Mouse (Mus musculus): Measurements from ENCODE around the gene Ulk4. TPM values are rescaled to one million over a fixed set of nuclear protein-coding genes. Genes with fewer than 3 reads are reported as not detected.

Gene Ulk4
- polyA plus RNA-seq, 1 experiment from 2014 or later = 166 TPM

DNA sequence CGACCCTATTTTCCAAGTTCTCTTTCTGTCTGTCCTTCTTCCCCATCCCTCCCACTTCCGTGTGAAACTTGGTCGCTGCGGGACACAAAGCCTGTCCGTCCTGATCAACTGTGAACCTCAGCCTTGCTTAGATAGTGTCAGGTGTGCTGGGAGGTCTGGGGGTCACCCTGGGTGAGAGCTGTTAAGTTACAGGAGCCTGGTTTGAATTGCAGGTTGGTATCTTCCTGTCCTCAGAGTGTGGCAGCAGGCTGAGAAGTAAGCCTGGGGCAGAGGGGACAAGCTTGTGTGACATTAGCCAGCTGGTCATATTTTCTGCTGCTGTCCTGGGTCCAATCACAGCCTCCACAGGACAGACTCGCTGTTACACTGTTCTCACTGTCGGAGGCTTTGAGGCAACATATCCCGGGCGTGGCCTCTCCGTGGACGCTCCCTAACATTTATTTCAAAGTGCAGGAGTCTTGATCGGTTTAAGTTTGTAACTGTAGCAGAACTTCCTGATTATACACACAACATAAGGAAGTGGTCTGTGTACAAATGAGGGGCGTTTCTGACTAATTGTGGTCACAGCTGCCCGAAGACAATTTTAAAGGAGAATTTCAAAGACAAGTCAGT is 37.6 kb upstream of the Ulk4 start:
- H3K36me3 ChIP-seq (ENCODE audit: control insufficient read depth, insufficient read depth, low read length) = peaks cover 4% of the 10 kb centered on the region; the same call in 1 of the 2 replicates
- ATAC-seq (ENCODE audit: low FRiP score, low TSS enrichment) = peak; percentile 65
- peaks cover 28% of the 10 kb centered on the region for H3K4me1 ChIP-seq (ENCODE audit: control insufficient read depth, insufficient read depth, low read length)
- peak overlapping the region; percentile 28 for H3K4me3 ChIP-seq (ENCODE audit: low read length)
- H3K4me2 ChIP-seq (replicated peaks; ENCODE audit: low read depth, low read length) = peak overlapping the region; percentile 55
- H3K27me3 ChIP-seq (ENCODE audit: control insufficient read depth, insufficient read depth, low read length) = no peaks in the 10 kb centered on the region
- peak overlapping the region; percentile 84 for H3K27ac ChIP-seq (ENCODE audit: low read depth, low read length)
- peak overlapping the region; percentile 29; the same call in 1 of the 2 replicates for H3K9ac ChIP-seq (ENCODE audit: low read depth, low read length)
- H3K9me3 ChIP-seq (ENCODE audit: control insufficient read depth, low read length) = peaks cover 2% of the 10 kb centered on the region; the same call in 1 of the 2 replicates
- WGBS = 8% methylated on average over 14 of the region's 14 CpGs

DNA sequence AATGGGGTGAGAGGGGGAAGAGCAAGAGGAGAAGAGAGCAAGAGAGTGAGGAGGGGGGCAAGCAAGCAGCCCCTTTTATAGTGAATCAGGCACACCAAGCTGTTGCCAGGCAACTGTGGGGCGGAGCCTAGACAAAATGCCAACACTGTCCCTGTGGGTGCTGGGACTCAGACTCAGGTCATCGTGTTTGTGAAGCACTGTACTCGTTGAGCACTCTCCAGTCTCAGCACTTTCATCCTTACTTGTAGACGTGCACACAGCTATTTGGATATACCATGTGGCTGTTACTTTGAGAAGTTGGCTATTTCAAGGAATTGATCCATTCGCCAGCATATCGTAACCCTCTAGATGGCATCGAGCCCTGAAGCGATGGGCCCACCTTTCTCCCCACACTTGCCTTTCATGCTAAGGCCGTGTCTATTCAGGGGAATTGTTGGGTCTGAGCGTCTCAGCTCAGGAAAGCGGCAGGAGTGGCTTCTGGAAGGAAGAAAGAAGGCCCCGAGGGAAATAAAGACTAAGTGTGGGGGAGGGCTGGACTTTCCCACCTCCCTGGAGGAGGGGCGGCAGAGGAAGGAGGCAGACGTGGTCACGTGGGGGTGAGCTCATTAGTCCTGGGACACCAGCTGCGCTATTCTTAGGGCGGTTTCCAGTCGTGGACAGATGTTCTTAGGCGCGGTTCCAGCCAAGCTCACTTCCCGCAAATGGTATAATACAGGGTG is 36.8 kb upstream of the Ulk4 start:
- peak; percentile 85 for ATAC-seq (ENCODE audit: low FRiP score, low TSS enrichment)
- H3K4me1 ChIP-seq (ENCODE audit: control insufficient read depth, insufficient read depth, low read length) = peaks cover 25% of the 10 kb centered on the region
- H3K36me3 ChIP-seq (ENCODE audit: control insufficient read depth, insufficient read depth, low read length) = peaks cover 4% of the 10 kb centered on the region; the same call in 1 of the 2 replicates
- peak overlapping the region; percentile 28 for H3K4me3 ChIP-seq (ENCODE audit: low read length)
- H3K4me2 ChIP-seq (replicated peaks; ENCODE audit: low read depth, low read length) = peak overlapping the region; percentile 55
- WGBS = 1% methylated on average over 21 of the region's 21 CpGs
- peak overlapping the region; percentile 84 for H3K27ac ChIP-seq (ENCODE audit: low read depth, low read length)
- no peak overlapping the region; the same call in 1 of the 2 replicates for H3K9ac ChIP-seq (ENCODE audit: low read depth, low read length)
- peaks cover 2% of the 10 kb centered on the region; the same call in 1 of the 2 replicates for H3K9me3 ChIP-seq (ENCODE audit: control insufficient read depth, low read length)
- H3K27me3 ChIP-seq (ENCODE audit: control insufficient read depth, insufficient read depth, low read length) = no peaks in the 10 kb centered on the region

DNA sequence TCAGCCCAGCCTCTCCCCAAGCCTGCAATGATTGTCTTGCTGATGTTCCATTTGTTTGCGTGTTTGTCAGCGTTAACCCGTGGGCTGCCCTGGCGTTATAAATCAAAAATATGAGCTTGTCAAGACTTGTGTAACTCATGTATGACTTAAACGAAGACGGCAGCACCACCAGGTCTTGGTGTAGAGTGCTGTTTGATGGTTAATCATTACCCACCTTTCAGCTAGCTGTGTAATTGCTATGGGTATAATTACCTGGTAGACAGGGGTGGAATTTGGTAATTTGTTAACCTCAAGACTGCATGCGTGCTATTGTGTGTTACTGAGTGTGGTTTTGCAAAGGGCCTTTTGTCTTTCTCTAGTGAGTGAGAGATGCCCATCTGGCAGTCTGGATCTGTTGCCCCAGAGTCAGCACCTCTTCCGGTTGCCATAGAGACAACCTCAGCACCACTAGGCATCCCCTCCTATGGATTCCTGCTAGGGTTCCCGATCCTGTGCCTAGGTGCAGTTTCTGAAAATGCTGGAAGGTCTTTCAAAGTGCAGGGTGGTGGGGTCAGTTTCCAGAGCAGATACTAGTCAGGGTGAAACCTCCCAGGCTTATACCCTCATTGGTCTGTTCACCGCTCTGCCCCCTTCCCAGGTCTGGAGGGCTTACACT is 35.4 kb upstream of the Ulk4 start:
- 40% methylated on average over 10 of the region's 10 CpGs for WGBS
- no peak overlapping the region for H3K9ac ChIP-seq (ENCODE audit: low read depth, low read length)
- no peak overlapping the region; the same call in 1 of the 2 replicates for H3K27ac ChIP-seq (ENCODE audit: low read depth, low read length)
- H3K36me3 ChIP-seq (ENCODE audit: control insufficient read depth, insufficient read depth, low read length) = no peaks in the 10 kb centered on the region
- peaks cover 25% of the 10 kb centered on the region for H3K4me1 ChIP-seq (ENCODE audit: control insufficient read depth, insufficient read depth, low read length)
- H3K4me3 ChIP-seq (ENCODE audit: low read length) = no peak overlapping the region
- no peak overlapping the region for H3K4me2 ChIP-seq (replicated peaks; ENCODE audit: low read depth, low read length)
- no peak for ATAC-seq (ENCODE audit: low FRiP score, low TSS enrichment)
- no peaks in the 10 kb centered on the region for H3K27me3 ChIP-seq (ENCODE audit: control insufficient read depth, insufficient read depth, low read length)
- no peaks in the 10 kb centered on the region for H3K9me3 ChIP-seq (ENCODE audit: control insufficient read depth, low read length)

DNA sequence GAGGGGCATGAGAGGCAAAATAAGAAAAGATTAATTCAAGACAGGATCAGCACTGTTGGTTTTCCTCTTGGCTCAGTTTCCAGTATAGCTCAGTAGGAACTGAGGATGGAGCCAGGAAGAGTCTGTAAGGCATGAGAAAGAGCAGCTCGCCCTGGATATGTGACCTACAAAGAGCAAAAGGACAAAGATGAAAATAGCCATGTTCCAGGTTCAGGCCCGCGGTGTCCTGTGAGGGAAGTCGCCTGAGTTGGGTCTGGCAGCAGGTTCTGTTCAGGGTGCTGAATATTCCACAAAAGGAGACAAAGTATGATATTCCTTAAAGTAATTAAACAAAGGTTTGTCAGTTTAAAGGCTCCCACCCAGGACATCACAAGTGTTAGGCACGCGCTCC is 34.8 kb upstream of the Ulk4 start:
- no peak for ATAC-seq (ENCODE audit: low FRiP score, low TSS enrichment)
- no peak overlapping the region for H3K4me2 ChIP-seq (replicated peaks; ENCODE audit: low read depth, low read length)
- H3K9me3 ChIP-seq (ENCODE audit: control insufficient read depth, low read length) = no peaks in the 10 kb centered on the region
- H3K36me3 ChIP-seq (ENCODE audit: control insufficient read depth, insufficient read depth, low read length) = no peaks in the 10 kb centered on the region
- H3K27ac ChIP-seq (ENCODE audit: low read depth, low read length) = no peak overlapping the region; the same call in 1 of the 2 replicates
- no peak overlapping the region for H3K4me3 ChIP-seq (ENCODE audit: low read length)
- H3K4me1 ChIP-seq (ENCODE audit: control insufficient read depth, insufficient read depth, low read length) = peaks cover 25% of the 10 kb centered on the region
- WGBS = 67% methylated on average over 6 of the region's 6 CpGs
- no peak overlapping the region for H3K9ac ChIP-seq (ENCODE audit: low read depth, low read length)
- no peaks in the 10 kb centered on the region for H3K27me3 ChIP-seq (ENCODE audit: control insufficient read depth, insufficient read depth, low read length)

DNA sequence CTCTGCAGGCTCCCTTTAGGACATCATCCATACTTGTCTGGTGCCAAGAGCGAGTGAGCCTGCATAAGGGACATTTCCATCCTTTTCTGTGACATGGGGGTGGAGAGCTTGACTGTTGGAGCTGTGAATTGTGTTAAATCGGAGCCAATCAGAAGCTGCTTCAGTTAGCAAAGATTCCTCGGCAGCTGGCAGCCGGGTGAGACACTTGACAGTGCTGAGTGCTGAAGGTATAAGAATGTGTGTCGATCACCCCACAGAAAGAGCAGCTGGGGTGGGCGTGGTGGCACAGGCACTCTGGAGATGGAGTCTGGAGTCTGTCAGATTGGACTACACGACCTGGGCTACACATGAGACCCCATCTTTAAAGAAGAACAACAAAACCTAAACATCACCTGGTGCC is 33.5 kb upstream of the Ulk4 start:
- peaks cover 25% of the 10 kb centered on the region for H3K4me1 ChIP-seq (ENCODE audit: control insufficient read depth, insufficient read depth, low read length)
- H3K27ac ChIP-seq (ENCODE audit: low read depth, low read length) = no peak overlapping the region
- H3K4me2 ChIP-seq (replicated peaks; ENCODE audit: low read depth, low read length) = no peak overlapping the region
- no peak overlapping the region for H3K9ac ChIP-seq (ENCODE audit: low read depth, low read length)
- H3K27me3 ChIP-seq (ENCODE audit: control insufficient read depth, insufficient read depth, low read length) = no peaks in the 10 kb centered on the region
- H3K4me3 ChIP-seq (ENCODE audit: low read length) = no peak overlapping the region
- ATAC-seq (ENCODE audit: low FRiP score, low TSS enrichment) = no peak
- H3K9me3 ChIP-seq (ENCODE audit: control insufficient read depth, low read length) = no peaks in the 10 kb centered on the region
- WGBS = 88% methylated on average over 7 of the region's 7 CpGs
- no peaks in the 10 kb centered on the region for H3K36me3 ChIP-seq (ENCODE audit: control insufficient read depth, insufficient read depth, low read length)

DNA sequence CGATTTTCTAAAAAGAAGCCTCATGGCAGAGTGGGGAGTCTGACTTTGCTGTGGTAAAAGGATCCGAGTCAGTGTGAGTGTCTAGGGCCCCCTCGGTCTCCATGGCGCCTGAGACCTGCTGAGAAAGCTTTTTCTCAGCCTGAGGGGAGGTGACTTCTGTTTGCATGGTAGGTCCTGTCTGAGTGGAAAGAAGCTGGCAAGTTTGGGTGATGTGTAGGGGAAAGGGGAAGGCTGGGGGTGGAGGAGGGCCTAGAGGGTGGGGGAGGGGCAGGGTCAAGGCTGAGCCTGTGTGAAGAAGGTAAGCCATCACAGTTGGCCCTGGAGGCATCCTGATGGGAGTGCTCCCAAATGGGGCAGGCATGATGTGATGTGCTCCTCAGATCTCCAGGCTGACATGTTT is 32.3 kb upstream of the Ulk4 start:
- Histone ChIP-seq H3K4me2 (replicated peaks; ENCODE audit: low read depth, low read length) (no peak overlapping the region), H3K27me3 (ENCODE audit: control insufficient read depth, insufficient read depth, low read length) (no peaks in the 10 kb centered on the region), H3K4me3 (ENCODE audit: low read length) (no peak overlapping the region), H3K9me3 (ENCODE audit: control insufficient read depth, low read length) (no peaks in the 10 kb centered on the region), H3K27ac (ENCODE audit: low read depth, low read length) (no peak overlapping the region), H3K4me1 (ENCODE audit: control insufficient read depth, insufficient read depth, low read length) (peaks cover 20% of the 10 kb centered on the region), H3K9ac (ENCODE audit: low read depth, low read length) (no peak overlapping the region), H3K36me3 (ENCODE audit: control insufficient read depth, insufficient read depth, low read length) (no peaks in the 10 kb centered on the region)
- WGBS = 52% methylated on average over 4 of the region's 4 CpGs
- ATAC-seq (ENCODE audit: low FRiP score, low TSS enrichment) = no peak

DNA sequence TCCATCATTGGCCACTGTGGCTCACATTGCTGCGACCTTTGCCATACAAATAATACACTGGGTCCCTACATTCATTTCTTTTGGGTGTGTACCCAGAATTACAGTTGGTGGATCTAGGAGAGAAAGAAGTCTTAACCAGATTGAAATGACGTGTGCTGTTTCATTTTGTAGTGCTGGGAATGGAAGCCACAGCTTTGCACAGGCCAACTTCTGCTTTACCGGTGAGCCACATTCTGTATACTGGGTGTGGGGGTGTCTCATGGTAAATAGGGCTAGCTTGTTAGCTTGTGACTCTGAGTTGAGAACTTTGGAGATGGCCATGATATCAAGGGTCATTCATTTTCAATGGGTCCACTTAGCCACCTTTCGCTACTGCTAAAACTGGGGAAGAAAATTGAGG is 28.5 kb upstream of the Ulk4 start:
- 94% methylated on average over 4 of the region's 4 CpGs for WGBS
- Histone ChIP-seq H3K4me3 (ENCODE audit: low read length) (no peak overlapping the region), H3K4me2 (replicated peaks; ENCODE audit: low read depth, low read length) (no peak overlapping the region), H3K27ac (ENCODE audit: low read depth, low read length) (no peak overlapping the region), H3K9me3 (ENCODE audit: control insufficient read depth, low read length) (no peaks in the 10 kb centered on the region), H3K27me3 (ENCODE audit: control insufficient read depth, insufficient read depth, low read length) (no peaks in the 10 kb centered on the region), H3K4me1 (ENCODE audit: control insufficient read depth, insufficient read depth, low read length) (peaks cover 15% of the 10 kb centered on the region), H3K36me3 (ENCODE audit: control insufficient read depth, insufficient read depth, low read length) (no peaks in the 10 kb centered on the region), H3K9ac (ENCODE audit: low read depth, low read length) (no peak overlapping the region)
- ATAC-seq (ENCODE audit: low FRiP score, low TSS enrichment) = no peak

DNA sequence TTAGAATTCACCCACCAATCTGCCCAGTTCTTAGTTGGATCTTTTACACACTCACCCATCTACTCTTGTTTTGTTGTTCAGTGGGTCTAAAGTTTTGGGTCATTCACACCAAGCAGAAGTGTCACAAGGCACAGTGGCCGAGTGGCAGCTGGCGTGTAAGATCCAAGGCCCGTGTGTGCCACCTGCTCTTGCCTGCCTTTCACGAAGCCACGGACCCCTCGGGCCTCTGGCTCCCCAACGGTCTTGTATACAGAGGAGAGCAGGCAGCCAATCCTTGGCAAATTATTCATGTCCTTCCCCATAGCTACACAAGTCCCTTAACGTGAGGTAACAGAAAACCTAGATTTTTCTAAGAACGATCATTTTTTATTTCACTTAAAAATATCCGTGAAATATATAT is 27.5 kb upstream of the Ulk4 start:
- H3K9me3 ChIP-seq (ENCODE audit: control insufficient read depth, low read length) = no peaks in the 10 kb centered on the region
- no peaks in the 10 kb centered on the region for H3K27me3 ChIP-seq (ENCODE audit: control insufficient read depth, insufficient read depth, low read length)
- peaks cover 24% of the 10 kb centered on the region for H3K4me1 ChIP-seq (ENCODE audit: control insufficient read depth, insufficient read depth, low read length)
- WGBS = 78% methylated on average over 10 of the region's 10 CpGs
- no peaks in the 10 kb centered on the region for H3K36me3 ChIP-seq (ENCODE audit: control insufficient read depth, insufficient read depth, low read length)
- H3K4me3 ChIP-seq (ENCODE audit: low read length) = no peak overlapping the region
- no peak for ATAC-seq (ENCODE audit: low FRiP score, low TSS enrichment)
- H3K4me2 ChIP-seq (replicated peaks; ENCODE audit: low read depth, low read length) = no peak overlapping the region
- no peak overlapping the region for H3K27ac ChIP-seq (ENCODE audit: low read depth, low read length)
- no peak overlapping the region for H3K9ac ChIP-seq (ENCODE audit: low read depth, low read length)

DNA sequence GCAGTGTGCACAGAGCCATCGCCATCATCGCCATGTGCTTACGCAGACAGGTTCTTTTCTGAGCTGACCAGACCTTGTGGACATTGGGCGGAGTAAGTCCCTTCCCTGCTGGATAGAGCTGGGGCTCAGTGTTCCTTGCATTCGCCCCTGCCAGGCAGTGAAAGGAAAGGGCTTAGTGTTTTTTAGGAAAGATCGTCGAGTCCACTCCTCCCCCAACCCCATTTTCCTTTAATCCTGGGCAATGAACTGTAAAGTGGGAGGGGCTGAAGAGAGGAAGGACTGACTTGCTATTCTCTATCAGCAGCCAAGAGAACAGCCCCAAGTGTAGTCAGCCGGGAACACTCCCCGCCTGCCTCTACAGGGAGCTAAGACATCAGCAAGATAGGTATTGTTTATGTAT is 26.8 kb upstream of the Ulk4 start:
- H3K9me3 ChIP-seq (ENCODE audit: control insufficient read depth, low read length) = no peaks in the 10 kb centered on the region
- no peaks in the 10 kb centered on the region for H3K27me3 ChIP-seq (ENCODE audit: control insufficient read depth, insufficient read depth, low read length)
- H3K4me2 ChIP-seq (replicated peaks; ENCODE audit: low read depth, low read length) = no peak overlapping the region
- no peak overlapping the region for H3K4me3 ChIP-seq (ENCODE audit: low read length)
- H3K27ac ChIP-seq (ENCODE audit: low read depth, low read length) = no peak overlapping the region
- H3K36me3 ChIP-seq (ENCODE audit: control insufficient read depth, insufficient read depth, low read length) = no peaks in the 10 kb centered on the region
- ATAC-seq (ENCODE audit: low FRiP score, low TSS enrichment) = peak; percentile 33; the same call in 1 of the 2 replicates
- 31% methylated on average over 9 of the region's 9 CpGs for WGBS
- H3K4me1 ChIP-seq (ENCODE audit: control insufficient read depth, insufficient read depth, low read length) = peaks cover 32% of the 10 kb centered on the region
- no peak overlapping the region for H3K9ac ChIP-seq (ENCODE audit: low read depth, low read length)
